ENCODE assay signal across 24 mouse cellular contexts in genomic region chr3:120477934-120478333, GRCm38 (mm10).
A peak's percentile ranks its signal among the peaks of the same experiment; 100 is the strongest.
DNase-seq lines count a peak whose midpoint lies in the region; ATAC-seq lines count a peak whose summit lies in the region.
"Had no signal": no experiment of that assay in that cellular context is flagged by ENCODE, and none has a peak within 500 bp of the region (broad histone marks: within the 10 kb centered on the region; RNA-seq: fewer than 3 reads in every experiment).

No protein-coding gene starts in this region.

- H3K4me3 ChIP-seq in forebrain, embryonic 11.5 days (ENCODE audit: low read depth, low read length), result no peak overlapping the region
- no peak overlapping the region for H3K4me3 ChIP-seq in forebrain, embryonic 13.5 days
- H3K4me3 ChIP-seq in forebrain, embryonic 14.5 days (ENCODE audit: low read depth, low read length), result no peak overlapping the region
- no peak overlapping the region for H3K4me3 ChIP-seq in forebrain, embryonic 16.5 days (replicated peaks; ENCODE audit: low read length)
- no peak overlapping the region for H3K4me3 ChIP-seq in neural tube, embryonic 12.5 days
- H3K4me3 ChIP-seq: embryonic facial prominence, embryonic 13.5 days; embryonic facial prominence, embryonic 15.5 days; erythroblast, embryonic 14.5 days; forebrain, embryonic 10.5 days had no signal

- WGBS in forebrain, embryonic 11.5 days, result 29% methylated on average over 1 of the region's 1 CpGs
- 19% methylated on average over 1 of the region's 1 CpGs for WGBS in forebrain, embryonic 13.5 days
- WGBS in forebrain, embryonic 14.5 days, result 10% methylated on average over 1 of the region's 1 CpGs
- WGBS in forebrain, embryonic 16.5 days, result 15% methylated on average over 1 of the region's 1 CpGs
- 20% methylated on average over 1 of the region's 1 CpGs for WGBS in neural tube, embryonic 12.5 days

- H3K9me3 ChIP-seq in forebrain, embryonic 11.5 days (ENCODE audit: control insufficient read depth, low read length), result no peaks in the 10 kb centered on the region
- no peaks in the 10 kb centered on the region for H3K9me3 ChIP-seq in forebrain, embryonic 13.5 days (replicated peaks)
- H3K9me3 ChIP-seq in forebrain, embryonic 14.5 days (replicated peaks; ENCODE audit: control insufficient read depth, low read length), result no peaks in the 10 kb centered on the region
- H3K9me3 ChIP-seq in forebrain, embryonic 16.5 days (ENCODE audit: control insufficient read depth, low read length), result no peaks in the 10 kb centered on the region
- H3K9me3 ChIP-seq in neural tube, embryonic 12.5 days, result no peaks in the 10 kb centered on the region
- H3K9me3 ChIP-seq: embryonic facial prominence, embryonic 13.5 days; embryonic facial prominence, embryonic 15.5 days; forebrain, embryonic 10.5 days had no signal

- no peak overlapping the region for H3K27ac ChIP-seq in forebrain, embryonic 11.5 days (ENCODE audit: low read depth, low read length)
- no peak overlapping the region for H3K27ac ChIP-seq in forebrain, embryonic 13.5 days
- no peak overlapping the region for H3K27ac ChIP-seq in forebrain, embryonic 14.5 days (ENCODE audit: low read depth, low read length)
- no peak overlapping the region for H3K27ac ChIP-seq in forebrain, embryonic 16.5 days (ENCODE audit: low read length)
- no peak overlapping the region for H3K27ac ChIP-seq in neural tube, embryonic 12.5 days
- H3K27ac ChIP-seq: embryonic facial prominence, embryonic 13.5 days; embryonic facial prominence, embryonic 15.5 days; forebrain, embryonic 10.5 days had no signal

- DNase-seq in forebrain, embryonic 11.5 days (ENCODE audit: low spot score), result no peak
- peak; percentile 21 for DNase-seq in forebrain, embryonic 14.5 days (ENCODE audit: low spot score)
- DNase-seq in neural tube, embryonic 10.5 days (ENCODE audit: extremely low spot score, low spot score), result no peak
- no peak for DNase-seq in layer of hippocampus, postnatal 14 days (ENCODE audit: low spot score in 2 of 2)
- DNase-seq: adrenal gland, adult 2 months; adrenal gland, postnatal 10 days; adrenal gland, postnatal 25 days; B cell, adult 2 months; cerebellum, adult 11-12 months; cerebellum, adult 2 months; cerebellum, adult 9-10 months; cerebellum, postnatal 10 days; cerebellum, postnatal 25 days; embryo, embryonic 11 days had no signal

- H3K4me2 ChIP-seq in forebrain, embryonic 11.5 days (ENCODE audit: low read depth, low read length, severe bottlenecking), result no peak overlapping the region
- no peak overlapping the region for H3K4me2 ChIP-seq in forebrain, embryonic 13.5 days
- no peak overlapping the region for H3K4me2 ChIP-seq in forebrain, embryonic 14.5 days (ENCODE audit: low read length)
- H3K4me2 ChIP-seq in forebrain, embryonic 16.5 days (ENCODE audit: low read length), result no peak overlapping the region
- H3K4me2 ChIP-seq in neural tube, embryonic 12.5 days (replicated peaks), result no peak overlapping the region
- H3K4me2 ChIP-seq: embryonic facial prominence, embryonic 13.5 days; embryonic facial prominence, embryonic 15.5 days had no signal

- no peak overlapping the region for H3K9ac ChIP-seq in forebrain, embryonic 11.5 days (ENCODE audit: low read length)
- H3K9ac ChIP-seq in forebrain, embryonic 13.5 days, result no peak overlapping the region
- H3K9ac ChIP-seq in forebrain, embryonic 14.5 days (ENCODE audit: low read length), result no peak overlapping the region
- H3K9ac ChIP-seq in forebrain, embryonic 16.5 days (replicated peaks; ENCODE audit: low read depth, low read length), result no peak overlapping the region
- no peak overlapping the region for H3K9ac ChIP-seq in neural tube, embryonic 12.5 days
- H3K9ac ChIP-seq: embryonic facial prominence, embryonic 13.5 days; embryonic facial prominence, embryonic 15.5 days had no signal

- no peaks in the 10 kb centered on the region; the same call in 1 of the 2 replicates for H3K4me1 ChIP-seq in forebrain, embryonic 11.5 days (replicated peaks; ENCODE audit: control insufficient read depth, insufficient read depth, low read length)
- H3K4me1 ChIP-seq in forebrain, embryonic 13.5 days, result peaks cover 8% of the 10 kb centered on the region
- H3K4me1 ChIP-seq in forebrain, embryonic 14.5 days (ENCODE audit: control insufficient read depth, insufficient read depth, low read length), result peaks cover 7% of the 10 kb centered on the region
- H3K4me1 ChIP-seq in forebrain, embryonic 16.5 days (replicated peaks; ENCODE audit: control insufficient read depth, insufficient read depth, low read length), result peaks cover 7% of the 10 kb centered on the region
- no peaks in the 10 kb centered on the region for H3K4me1 ChIP-seq in neural tube, embryonic 12.5 days

- H3K36me3 ChIP-seq in forebrain, embryonic 11.5 days (ENCODE audit: control insufficient read depth, insufficient read depth, low read length), result no peaks in the 10 kb centered on the region
- no peaks in the 10 kb centered on the region for H3K36me3 ChIP-seq in forebrain, embryonic 13.5 days (ENCODE audit: poor library complexity, severe bottlenecking)
- no peaks in the 10 kb centered on the region for H3K36me3 ChIP-seq in forebrain, embryonic 14.5 days (ENCODE audit: control insufficient read depth, insufficient read depth, low read length)
- no peaks in the 10 kb centered on the region for H3K36me3 ChIP-seq in forebrain, embryonic 16.5 days (ENCODE audit: control insufficient read depth, insufficient read depth)
- H3K36me3 ChIP-seq in neural tube, embryonic 12.5 days, result no peaks in the 10 kb centered on the region
- H3K36me3 ChIP-seq: embryonic facial prominence, embryonic 13.5 days; embryonic facial prominence, embryonic 15.5 days; forebrain, embryonic 10.5 days; G1E had no signal

- no peaks in the 10 kb centered on the region for H3K27me3 ChIP-seq in forebrain, embryonic 11.5 days (ENCODE audit: control insufficient read depth, insufficient read depth, low read length)
- H3K27me3 ChIP-seq in forebrain, embryonic 13.5 days, result no peaks in the 10 kb centered on the region
- no peaks in the 10 kb centered on the region for H3K27me3 ChIP-seq in forebrain, embryonic 14.5 days (replicated peaks; ENCODE audit: control insufficient read depth, insufficient read depth, low read length)
- H3K27me3 ChIP-seq in forebrain, embryonic 16.5 days (replicated peaks; ENCODE audit: control insufficient read depth, insufficient read depth, low read length), result no peaks in the 10 kb centered on the region
- H3K27me3 ChIP-seq in neural tube, embryonic 12.5 days (replicated peaks), result no peaks in the 10 kb centered on the region
- H3K27me3 ChIP-seq: CH12.LX; embryonic facial prominence, embryonic 13.5 days; embryonic facial prominence, embryonic 15.5 days had no signal

- peak; percentile 73 for ATAC-seq in forebrain, embryonic 11.5 days (replicated peaks; ENCODE audit: low FRiP score)
- ATAC-seq in forebrain, embryonic 13.5 days, result no peak
- no peak; the same call in 1 of the 2 replicates for ATAC-seq in forebrain, embryonic 14.5 days
- no peak for ATAC-seq in forebrain, embryonic 16.5 days
- peak; percentile 37; the same call in 1 of the 2 replicates for ATAC-seq in neural tube, embryonic 12.5 days (ENCODE audit: low FRiP score, low read depth)
- ATAC-seq: CD4-positive, CD25-positive, alpha-beta regulatory T cell, adult 4 months had no signal

Comparison
In these comparisons a context has a peak if more than half of its experiments do, and no peak if none do; other contexts are left out.
1. ATAC-seq: peak in forebrain, embryonic 11.5 days (single experiment) and neural tube, embryonic 12.5 days (single experiment); none in forebrain, embryonic 13.5 days (single experiment), forebrain, embryonic 14.5 days (single experiment) and forebrain, embryonic 16.5 days (single experiment).